Mouse (Mus musculus): ENCODE data around the gene Mpv17l2. TPM values are rescaled to one million over a fixed set of nuclear protein-coding genes. Genes with fewer than 3 reads are reported as not detected.

Mpv17l2 gene
- total and polyA plus RNA-seq, 2 experiments from 2014 or later, result 26.6 to 50.3 TPM

- Histone ChIP-seq H3K4me2 (ENCODE audit: low read depth, low read length) (peak within 1 kb of the TSS; percentile 100), H3K4me3 (ENCODE audit: low read depth, low read length) (peak within 1 kb of the TSS; percentile 86), H3K9ac (replicated peaks; ENCODE audit: low read depth, low read length) (peak within 1 kb of the TSS; percentile 95), H3K4me1 (ENCODE audit: control insufficient read depth, insufficient read depth) (peaks cover 26% of the 10 kb centered on the region), H3K27me3 (ENCODE audit: control insufficient read depth, insufficient read depth, low read length) (no peaks in the 10 kb centered on the region), H3K27ac (ENCODE audit: low read depth) (peak within 1 kb of the TSS; percentile 98), H3K36me3 (replicated peaks; ENCODE audit: control insufficient read depth, insufficient read depth, low read length) (peaks cover 15% of the 10 kb centered on the region), H3K9me3 (replicated peaks; ENCODE audit: control insufficient read depth, low read length) (no peaks in the 10 kb centered on the region)
- WGBS, result under 1% methylated on average over 90 of the region's 94 CpGs
- TF ChIP-seq EP300 (IDR thresholded peaks at IDR 0.05; ENCODE audit: low read depth) (peak; percentile 91), CTCF (IDR thresholded peaks at IDR 0.05; ENCODE audit: low read depth) (0 out of 2 replicates have a peak, but pooled peaks have one; percentile 16)
- DNase-seq (ENCODE audit: low spot score) (peak; percentile 98), ATAC-seq (ENCODE audit: insufficient read depth, low read depth) (peak; percentile 92)
Observed at GRCm38 (mm10) chr8:70776496-70777444, 16.0 kb upstream of the Mpv17l2 start, which contains the start of gene Pik3r2. Pik3r2 (minus strand) TSS chr8:70776713.

- H3K4me2 ChIP-seq (ENCODE audit: low read depth, low read length), result peak overlapping the region; percentile 100
- peaks cover 26% of the 10 kb centered on the region for H3K4me1 ChIP-seq (ENCODE audit: control insufficient read depth, insufficient read depth)
- H3K9me3 ChIP-seq (replicated peaks; ENCODE audit: control insufficient read depth, low read length), result no peaks in the 10 kb centered on the region
- H3K27me3 ChIP-seq (ENCODE audit: control insufficient read depth, insufficient read depth, low read length), result no peaks in the 10 kb centered on the region
- peak overlapping the region; percentile 95 for H3K9ac ChIP-seq (replicated peaks; ENCODE audit: low read depth, low read length)
- H3K27ac ChIP-seq (ENCODE audit: low read depth), result peak overlapping the region; percentile 98
- 2% methylated on average over 34 of the region's 34 CpGs for WGBS
- ATAC-seq (ENCODE audit: insufficient read depth, low read depth), result 0 out of 2 replicates have a peak, but pooled peaks have one; percentile 0
- H3K36me3 ChIP-seq (replicated peaks; ENCODE audit: control insufficient read depth, insufficient read depth, low read length), result peaks cover 17% of the 10 kb centered on the region
- TF ChIP-seq CTCF (IDR thresholded peaks at IDR 0.05; ENCODE audit: low read depth) (no peak), EP300 (IDR thresholded peaks at IDR 0.05; ENCODE audit: low read depth) (no peak)
- peak overlapping the region; percentile 86 for H3K4me3 ChIP-seq (ENCODE audit: low read depth, low read length)
- DNase-seq (ENCODE audit: low spot score), result no peak
Observed at GRCm38 (mm10) chr8:70775851-70776495, 15.2 kb upstream of the Mpv17l2 start.

DNA sequence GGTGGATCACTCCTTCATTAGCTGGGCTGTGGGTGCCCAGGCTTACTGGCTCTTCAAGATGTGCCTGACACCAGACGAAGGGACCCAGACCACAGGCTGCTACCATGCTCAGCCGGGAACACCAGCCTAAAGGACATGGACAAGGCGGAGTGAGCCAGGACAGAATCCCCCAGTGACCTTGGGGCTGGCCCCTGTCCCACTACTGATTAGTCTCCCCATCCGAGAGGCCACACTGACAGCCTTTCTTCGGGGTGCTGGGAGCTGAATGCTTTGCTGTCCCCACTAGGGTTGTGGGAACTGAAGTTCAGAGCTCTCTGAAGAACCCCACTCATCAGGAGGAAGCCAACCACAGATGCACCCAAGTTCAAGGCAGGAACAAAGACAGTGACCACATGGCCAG lies 14.5 kb upstream of the Mpv17l2 start:
- Histone ChIP-seq H3K36me3 (replicated peaks; ENCODE audit: control insufficient read depth, insufficient read depth, low read length) (peaks cover 17% of the 10 kb centered on the region), H3K27ac (ENCODE audit: low read depth) (no peak overlapping the region), H3K9me3 (replicated peaks; ENCODE audit: control insufficient read depth, low read length) (no peaks in the 10 kb centered on the region), H3K27me3 (ENCODE audit: control insufficient read depth, insufficient read depth, low read length) (no peaks in the 10 kb centered on the region), H3K4me2 (ENCODE audit: low read depth, low read length) (peak overlapping the region; percentile 100), H3K4me1 (ENCODE audit: control insufficient read depth, insufficient read depth) (peaks cover 26% of the 10 kb centered on the region), H3K9ac (replicated peaks; ENCODE audit: low read depth, low read length) (peak overlapping the region; percentile 95), H3K4me3 (ENCODE audit: low read depth, low read length) (peak overlapping the region; percentile 86; the same call in 1 of the 2 replicates)
- WGBS, result 73% methylated on average over 5 of the region's 5 CpGs
- ATAC-seq (ENCODE audit: insufficient read depth, low read depth) (no peak), DNase-seq (ENCODE audit: low spot score) (no peak)
- no peak for TF ChIP-seq EP300 (IDR thresholded peaks at IDR 0.05; ENCODE audit: low read depth)
- no peak for TF ChIP-seq CTCF (IDR thresholded peaks at IDR 0.05; ENCODE audit: low read depth)

- Histone ChIP-seq H3K27me3 (ENCODE audit: control insufficient read depth, insufficient read depth, low read length) (no peaks in the 10 kb centered on the region), H3K9ac (replicated peaks; ENCODE audit: low read depth, low read length) (peak overlapping the region; percentile 95), H3K9me3 (replicated peaks; ENCODE audit: control insufficient read depth, low read length) (no peaks in the 10 kb centered on the region), H3K36me3 (replicated peaks; ENCODE audit: control insufficient read depth, insufficient read depth, low read length) (peaks cover 19% of the 10 kb centered on the region), H3K4me3 (ENCODE audit: low read depth, low read length) (no peak overlapping the region), H3K4me2 (ENCODE audit: low read depth, low read length) (peak overlapping the region; percentile 100; the same call in 1 of the 2 replicates), H3K4me1 (ENCODE audit: control insufficient read depth, insufficient read depth) (peaks cover 26% of the 10 kb centered on the region), H3K27ac (ENCODE audit: low read depth) (no peak overlapping the region)
- no peak for DNase-seq (ENCODE audit: low spot score)
- ATAC-seq (ENCODE audit: insufficient read depth, low read depth), result no peak
- 92% methylated on average over 18 of the region's 18 CpGs for WGBS
- TF ChIP-seq CTCF (IDR thresholded peaks at IDR 0.05; ENCODE audit: low read depth) (no peak), EP300 (IDR thresholded peaks at IDR 0.05; ENCODE audit: low read depth) (no peak)
Observed at GRCm38 (mm10) chr8:70774740-70775139, 14.0 kb upstream of the Mpv17l2 start.

DNA sequence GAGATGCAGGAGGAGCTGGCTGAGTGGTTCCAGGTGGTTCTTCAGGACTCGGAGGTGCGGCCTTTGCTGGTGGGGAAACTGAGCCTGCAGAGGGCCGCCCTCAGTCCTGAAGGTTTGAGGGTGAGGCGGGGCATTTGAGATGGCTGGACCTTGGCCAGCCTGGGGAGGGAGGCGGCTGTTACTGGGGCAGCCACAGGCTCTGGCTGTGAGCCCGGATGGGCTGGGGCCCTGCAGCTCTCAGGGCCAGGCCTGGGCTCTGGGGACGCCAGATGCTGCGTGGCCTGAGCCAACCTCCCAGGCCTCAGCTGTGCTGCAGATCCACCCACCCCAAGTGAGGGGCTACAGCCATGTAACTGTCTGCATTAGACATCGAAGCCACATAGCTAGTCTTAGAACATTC lies 13.1 kb upstream of the Mpv17l2 start:
- H3K9me3 ChIP-seq (replicated peaks; ENCODE audit: control insufficient read depth, low read length), result no peaks in the 10 kb centered on the region
- H3K4me1 ChIP-seq (ENCODE audit: control insufficient read depth, insufficient read depth), result peaks cover 26% of the 10 kb centered on the region
- no peak overlapping the region for H3K4me3 ChIP-seq (ENCODE audit: low read depth, low read length)
- WGBS, result 24% methylated on average over 9 of the region's 9 CpGs
- DNase-seq (ENCODE audit: low spot score) (peak; percentile 85), ATAC-seq (ENCODE audit: insufficient read depth, low read depth) (peak; percentile 28; the same call in 1 of the 2 replicates)
- H3K27ac ChIP-seq (ENCODE audit: low read depth), result peak overlapping the region; percentile 46; the same call in 1 of the 2 replicates
- peak overlapping the region; percentile 21; the same call in 1 of the 2 replicates for H3K9ac ChIP-seq (replicated peaks; ENCODE audit: low read depth, low read length)
- peaks cover 22% of the 10 kb centered on the region for H3K36me3 ChIP-seq (replicated peaks; ENCODE audit: control insufficient read depth, insufficient read depth, low read length)
- TF ChIP-seq CTCF (IDR thresholded peaks at IDR 0.05; ENCODE audit: low read depth) (no peak), EP300 (IDR thresholded peaks at IDR 0.05; ENCODE audit: low read depth) (no peak; the same call in 1 of the 2 replicates)
- no peaks in the 10 kb centered on the region for H3K27me3 ChIP-seq (ENCODE audit: control insufficient read depth, insufficient read depth, low read length)
- no peak overlapping the region for H3K4me2 ChIP-seq (ENCODE audit: low read depth, low read length)

All from heart, postnatal 0 days (tissue).